Mouse (Mus musculus): Measurements from ENCODE around the gene Cfap44.

The Cfap44 gene

DNA sequence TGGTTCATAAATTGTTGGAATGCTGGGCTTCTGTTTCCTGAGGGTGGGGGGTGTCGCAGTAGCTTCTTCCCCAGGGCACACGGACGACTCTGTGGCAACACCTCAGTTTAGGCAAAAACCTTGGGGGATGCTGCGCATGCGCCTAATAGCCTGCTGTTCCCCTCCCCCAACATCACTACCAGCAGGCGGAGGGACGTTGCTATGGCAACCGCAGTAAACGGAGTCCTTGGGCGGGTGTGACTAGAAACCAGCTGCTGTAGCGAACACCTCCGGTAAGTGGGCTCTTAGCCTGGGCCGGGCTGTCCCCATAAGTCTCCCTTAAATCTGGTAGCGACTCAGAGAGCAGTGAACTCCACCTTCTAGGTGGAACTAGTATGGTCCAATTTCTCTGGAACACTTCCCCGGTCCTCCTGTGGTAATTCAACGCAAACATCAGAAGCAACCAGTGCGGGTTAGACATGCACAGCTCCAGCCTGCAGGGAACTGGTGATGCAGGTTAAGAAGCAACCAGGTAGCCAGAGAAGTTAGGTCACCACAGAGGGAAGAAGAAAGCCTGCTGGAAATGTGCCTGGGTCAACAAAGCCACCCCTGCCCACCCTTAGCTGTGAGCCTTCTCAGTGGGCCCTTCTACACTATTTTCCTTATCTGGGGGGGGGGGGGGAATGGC is at the start of gene Cfap44:
TSS of gene Cfap44 (plus strand) at position 220 of the 667 bp plus-strand sequence.
- peak; percentile 96 for DNase-seq (ENCODE audit: low read depth, low spot score)

DNA sequence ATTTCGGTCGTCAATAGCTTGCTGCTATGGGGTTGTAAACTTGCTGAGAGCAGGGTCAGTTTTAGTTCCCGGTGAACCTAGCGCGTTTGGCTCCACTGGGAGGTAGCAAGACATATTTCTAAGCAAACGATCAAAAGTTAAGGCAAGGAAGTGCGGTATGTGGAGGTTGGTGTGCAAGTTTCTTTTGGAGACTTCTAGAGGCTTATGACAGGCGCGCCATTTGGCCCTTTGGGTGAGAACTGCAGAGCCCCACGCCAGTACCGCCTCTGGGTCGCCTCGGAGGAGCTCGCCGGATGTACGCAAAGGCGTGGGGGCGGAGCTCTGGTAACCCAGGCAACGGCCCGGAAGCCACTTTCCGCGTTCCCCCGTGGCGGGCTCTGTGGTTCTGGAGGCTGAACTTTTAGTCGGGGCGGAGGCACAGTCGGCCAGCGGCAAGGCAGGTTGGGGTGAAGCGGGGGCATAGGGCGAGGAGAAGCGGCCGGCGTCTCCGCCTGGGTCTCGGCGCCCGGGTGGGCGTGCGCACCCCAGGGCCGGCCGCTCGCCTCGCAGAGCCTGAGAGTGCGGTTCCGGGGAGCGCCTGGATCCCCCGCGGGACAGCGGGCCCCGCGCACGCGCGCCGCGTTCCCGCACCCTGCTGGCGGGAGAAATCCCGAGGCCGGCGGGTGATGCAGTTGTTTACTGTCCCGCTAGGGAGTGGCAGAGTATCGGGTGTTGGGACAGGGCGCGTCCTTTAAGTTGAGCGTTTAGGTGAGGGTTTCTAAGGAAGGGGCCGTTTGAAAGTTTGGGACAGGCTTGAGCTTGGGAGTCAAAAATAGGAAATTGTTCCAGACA is 47.3 kb upstream of the Cfap44 start, which contains the start of gene Spice1:
TSS of gene Spice1 (plus strand) at position 51 of the 831 bp plus-strand sequence.
- peak; percentile 94 for DNase-seq (ENCODE audit: low read depth, low spot score)

DNA sequence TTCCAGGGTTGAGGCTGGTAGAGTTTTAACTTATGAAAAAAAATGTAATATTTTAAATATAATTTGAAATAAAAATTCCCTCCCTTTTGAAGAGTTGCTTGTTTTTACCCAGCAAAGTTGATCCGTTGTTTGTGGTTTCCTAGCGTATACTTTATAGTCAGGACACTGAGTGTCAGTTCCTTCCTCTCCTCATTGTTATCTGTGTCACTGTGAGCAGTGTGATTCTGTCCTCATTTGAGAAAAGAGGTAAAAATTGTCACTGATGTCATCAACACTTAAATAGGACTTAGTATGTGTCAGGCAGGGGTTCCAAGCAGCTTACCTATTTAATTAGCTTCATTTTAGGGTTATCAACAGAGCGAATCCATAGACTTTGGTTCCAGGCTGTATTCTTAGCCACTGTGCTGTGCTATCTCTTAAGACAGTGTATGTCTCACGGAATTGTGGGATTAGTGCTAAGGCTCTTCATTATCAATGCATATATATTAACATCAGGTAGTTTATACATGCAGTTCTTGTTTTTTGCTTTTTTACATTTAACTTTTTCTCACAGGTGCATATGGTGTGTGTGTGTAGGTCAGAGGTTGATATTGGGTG is 44.7 kb upstream of the Cfap44 start:
- DNase-seq (ENCODE audit: low read depth, low spot score) = no peak

DNA sequence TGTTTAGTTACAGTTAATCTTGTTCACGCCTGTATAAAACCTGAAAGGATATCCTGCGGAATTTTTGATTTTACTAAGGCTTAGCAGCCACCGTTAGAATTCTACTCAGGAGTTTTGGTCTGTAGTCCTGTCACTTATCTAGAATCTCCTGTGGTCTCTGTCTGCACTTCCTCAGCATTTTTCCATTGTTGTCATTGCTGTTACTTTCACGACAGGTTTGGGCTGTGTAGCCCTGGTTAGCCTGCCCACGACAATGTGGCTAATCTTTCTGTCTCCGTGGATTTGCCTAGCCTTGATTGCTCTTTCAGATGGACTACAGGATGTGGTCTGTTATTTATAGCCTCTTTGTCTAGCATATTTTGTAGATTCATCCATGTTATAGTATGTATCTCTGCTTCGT is 38.3 kb upstream of the Cfap44 start:
- DNase-seq (ENCODE audit: low read depth, low spot score) = no peak

DNA sequence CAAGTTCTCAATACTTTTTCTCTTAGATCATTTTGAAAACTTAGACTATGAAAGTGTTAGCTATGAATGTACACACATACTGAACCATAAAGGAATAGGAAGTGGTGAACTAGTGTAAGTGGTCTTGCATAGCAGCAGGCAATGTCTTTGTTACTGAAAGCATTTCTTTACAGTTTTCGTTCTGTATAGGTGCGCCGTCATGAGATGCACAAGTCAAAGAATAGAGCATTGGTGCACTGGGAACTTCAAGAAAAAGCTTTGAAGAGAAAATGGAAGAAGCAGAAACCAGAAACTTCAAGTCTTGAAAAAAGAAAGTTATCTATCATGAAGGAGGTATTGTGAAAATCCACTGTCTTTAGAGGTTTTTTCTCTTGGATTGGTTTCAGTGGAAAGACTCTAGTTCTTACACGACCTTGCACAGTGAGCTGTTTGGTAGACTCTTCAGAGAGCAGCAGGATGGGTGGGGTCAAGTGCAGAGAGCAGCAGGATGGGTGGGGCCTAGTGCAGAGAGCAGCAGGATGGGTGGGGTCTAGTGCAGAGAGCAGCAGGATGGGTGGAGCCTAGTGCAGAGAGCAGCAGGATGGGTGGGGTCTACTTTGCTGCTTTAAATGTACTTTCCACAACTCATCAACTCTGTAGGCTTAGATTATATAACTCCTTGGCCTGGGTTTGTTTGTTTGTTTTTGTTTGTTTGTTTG is 36.9 kb upstream of the Cfap44 start:
- DNase-seq (ENCODE audit: low read depth, low spot score) = no peak

DNA sequence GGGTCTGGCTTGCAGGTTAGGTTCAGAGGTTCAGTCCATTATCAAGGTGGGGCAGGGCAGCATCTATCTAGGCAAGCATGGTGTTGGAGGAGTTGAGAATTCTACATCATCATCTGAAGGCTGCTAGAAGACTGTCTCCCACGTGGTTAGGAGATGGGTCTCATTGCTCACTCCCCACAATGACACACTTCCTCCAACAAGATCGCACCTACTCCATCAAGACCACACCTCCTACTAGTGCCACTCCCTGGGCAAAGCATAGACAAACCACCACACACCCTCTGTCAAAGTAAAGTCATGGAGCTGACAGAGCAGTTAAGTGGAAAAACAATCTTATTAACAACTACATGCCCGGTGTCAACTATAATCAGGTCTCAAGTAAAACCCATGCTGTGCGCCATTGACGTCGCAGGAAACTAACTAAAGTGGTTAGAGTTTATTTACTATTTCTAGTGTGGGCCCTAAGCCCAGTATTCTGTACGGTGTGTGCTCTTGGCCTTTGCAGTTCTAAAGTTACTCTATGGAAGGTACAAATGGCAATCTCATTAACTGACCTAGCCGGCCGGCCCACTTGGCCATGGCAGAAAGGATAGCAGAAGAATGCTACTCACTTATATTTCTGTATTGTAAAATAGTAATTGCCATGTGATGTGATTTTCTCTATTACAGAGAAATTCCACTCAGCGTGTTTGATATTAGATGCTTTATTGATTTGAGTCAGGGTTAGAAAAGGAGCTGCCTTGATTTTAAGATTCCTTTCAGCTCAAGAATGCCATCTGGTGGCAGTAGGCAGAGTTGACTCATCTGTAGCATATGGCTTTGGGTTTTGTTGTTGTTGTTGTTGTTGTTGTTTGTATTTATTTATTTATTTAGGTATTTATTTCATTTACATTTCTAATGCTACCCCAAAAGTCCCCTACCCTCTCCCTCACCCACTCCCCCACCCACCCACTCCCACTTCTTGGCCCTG is 32.4 kb upstream of the Cfap44 start:
- DNase-seq (ENCODE audit: low read depth, low spot score) = peak; percentile 34

DNA sequence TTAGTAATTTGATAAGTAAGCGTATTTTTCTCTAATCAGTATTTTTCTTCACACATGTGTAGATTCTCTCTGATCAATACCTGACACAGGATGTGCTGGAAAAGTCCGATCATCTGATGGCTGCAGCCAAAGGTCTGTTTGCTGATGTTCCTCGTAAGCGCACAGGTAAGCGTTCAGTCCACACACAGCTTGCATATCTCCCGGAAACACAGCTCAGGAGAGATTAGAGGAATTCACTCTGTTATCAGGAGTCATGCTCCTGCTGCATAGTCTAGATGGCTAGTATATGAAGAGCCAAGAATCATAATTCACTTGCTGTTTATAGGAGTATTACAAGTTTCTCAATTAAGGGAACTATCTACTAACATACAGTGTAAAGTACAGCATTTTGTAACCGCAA is 29.1 kb upstream of the Cfap44 start:
- DNase-seq (ENCODE audit: low read depth, low spot score) = no peak

DNA sequence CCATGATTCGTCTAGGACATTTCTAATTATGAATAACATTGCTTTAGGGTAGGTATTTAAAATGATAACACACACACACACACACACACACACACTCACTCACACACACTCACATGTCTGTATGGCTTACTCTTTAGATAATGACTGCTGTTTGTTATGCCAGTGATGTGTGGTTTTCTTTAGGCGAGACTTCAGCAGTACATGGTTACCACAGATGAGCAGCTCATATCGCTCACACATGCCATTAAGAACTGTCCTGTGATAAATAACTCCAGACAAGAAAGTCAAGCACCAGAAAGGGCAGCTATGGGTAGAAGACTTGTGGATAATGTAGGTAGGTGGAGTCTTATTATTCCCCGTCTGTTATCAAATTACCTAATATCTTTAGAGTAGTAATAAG is 19.1 kb upstream of the Cfap44 start:
- DNase-seq (ENCODE audit: low read depth, low spot score) = no peak

DNA sequence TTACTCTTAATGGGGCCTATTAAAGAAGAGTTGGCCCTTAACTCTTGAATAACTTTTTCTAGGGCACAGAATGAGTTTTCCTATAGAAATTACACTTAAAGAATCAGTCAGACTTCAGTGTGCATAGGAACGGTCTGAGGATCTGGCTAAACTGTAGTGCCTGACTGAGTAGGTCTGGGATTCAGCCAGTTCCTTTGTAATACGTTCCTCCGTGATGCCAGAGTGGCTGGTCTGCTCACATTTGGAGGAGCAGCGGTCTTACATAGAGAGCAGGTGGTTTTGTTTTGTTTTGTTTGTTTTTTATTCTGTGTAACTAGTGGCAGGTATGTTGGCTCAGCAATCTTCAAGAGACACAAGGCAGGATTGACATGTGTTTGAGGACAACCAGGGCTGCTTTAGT is 14.6 kb upstream of the Cfap44 start:
- no peak for DNase-seq (ENCODE audit: low read depth, low spot score)

DNA sequence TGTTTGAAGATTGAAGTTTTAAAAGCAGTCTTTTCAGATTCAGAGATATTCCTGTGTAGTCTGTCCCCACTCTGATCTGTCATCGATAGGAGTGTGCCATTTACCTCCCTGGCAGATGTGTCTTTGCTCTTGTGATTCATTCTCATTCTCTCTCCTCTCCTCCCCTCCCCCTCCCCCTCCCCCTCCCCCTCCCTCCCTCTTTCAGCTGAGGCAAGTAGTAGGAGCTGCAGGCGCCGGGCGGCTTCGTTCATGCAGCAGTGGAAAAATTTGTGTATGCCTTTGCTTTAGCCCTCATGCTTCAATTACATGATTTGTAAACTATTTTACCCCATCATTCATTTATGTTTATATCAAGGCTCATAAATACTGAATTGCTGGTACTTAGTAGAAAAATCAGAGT is 13.0 kb upstream of the Cfap44 start:
- no peak for DNase-seq (ENCODE audit: low read depth, low spot score)

DNA sequence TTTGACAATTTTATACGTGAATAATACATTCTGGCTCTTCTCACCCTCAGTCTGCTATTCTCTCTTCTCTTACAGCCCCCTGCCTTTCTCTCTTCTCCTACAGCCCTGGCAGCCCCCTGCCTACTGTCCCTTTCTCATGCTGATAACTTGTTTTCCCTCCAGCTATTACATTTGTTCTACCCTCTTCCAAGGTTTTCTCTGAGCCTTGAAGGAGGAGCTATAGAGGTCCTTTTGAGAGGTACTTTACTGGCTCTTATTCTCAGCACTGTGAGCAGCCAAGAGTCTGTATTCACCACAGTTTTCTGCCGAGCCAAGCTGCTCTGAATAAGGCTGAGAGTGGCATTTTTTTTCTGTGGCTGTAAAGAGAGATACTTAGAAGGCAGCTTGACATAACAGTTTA is 11.0 kb upstream of the Cfap44 start:
- no peak for DNase-seq (ENCODE audit: low read depth, low spot score)

DNA sequence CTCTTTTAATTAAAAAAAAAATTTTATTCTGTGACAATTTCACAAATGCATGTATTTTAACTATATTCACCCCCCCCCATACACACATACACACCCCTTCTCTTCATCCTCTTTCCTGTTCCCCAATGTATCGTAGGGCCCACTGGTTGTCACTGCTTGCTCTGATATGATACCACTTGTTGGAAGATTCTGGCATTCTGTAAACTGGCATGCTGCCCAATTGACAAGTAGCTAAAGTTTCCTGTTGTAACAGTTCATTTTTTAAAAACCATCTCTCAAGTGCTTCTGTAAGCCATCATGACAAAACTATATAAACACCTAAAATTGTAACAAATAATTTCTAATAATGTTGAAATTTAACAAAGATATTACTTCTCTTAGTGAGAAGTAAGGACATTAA is 10.3 kb upstream of the Cfap44 start:
- no peak for DNase-seq (ENCODE audit: low read depth, low spot score)

DNA sequence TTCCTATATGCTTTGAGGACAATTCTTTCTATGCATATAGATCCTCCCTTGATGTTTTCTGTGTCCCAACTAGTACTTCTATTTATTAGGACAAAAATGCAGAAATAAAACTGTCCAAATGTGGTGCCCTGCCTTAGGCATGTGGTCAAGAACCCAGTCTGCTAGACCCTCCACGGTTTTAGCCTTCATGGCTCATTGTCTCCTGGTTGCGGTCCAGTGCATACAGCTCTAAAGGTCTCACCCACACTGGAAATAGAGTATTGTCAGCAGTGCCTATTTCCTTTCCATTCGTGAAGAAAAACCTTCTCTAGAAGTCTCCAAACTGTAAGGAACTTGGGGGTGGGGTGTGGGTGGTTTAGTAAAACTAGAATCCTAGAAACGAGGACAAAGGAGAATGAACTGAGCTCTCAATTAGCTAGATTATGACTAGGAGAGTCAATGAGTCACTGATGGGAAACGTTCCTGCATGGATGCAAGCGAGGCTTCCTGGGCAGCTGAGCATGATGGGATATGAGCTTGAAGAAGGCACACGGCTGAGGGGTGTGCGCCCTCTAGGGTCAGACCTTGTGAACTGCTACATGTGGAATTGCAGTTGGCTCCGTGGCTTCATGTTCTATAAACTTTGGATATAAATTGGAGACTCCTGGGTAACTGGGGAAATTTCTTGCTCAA is 2.6 kb upstream of the Cfap44 start:
- peak; percentile 75 for DNase-seq (ENCODE audit: low read depth, low spot score)

DNA sequence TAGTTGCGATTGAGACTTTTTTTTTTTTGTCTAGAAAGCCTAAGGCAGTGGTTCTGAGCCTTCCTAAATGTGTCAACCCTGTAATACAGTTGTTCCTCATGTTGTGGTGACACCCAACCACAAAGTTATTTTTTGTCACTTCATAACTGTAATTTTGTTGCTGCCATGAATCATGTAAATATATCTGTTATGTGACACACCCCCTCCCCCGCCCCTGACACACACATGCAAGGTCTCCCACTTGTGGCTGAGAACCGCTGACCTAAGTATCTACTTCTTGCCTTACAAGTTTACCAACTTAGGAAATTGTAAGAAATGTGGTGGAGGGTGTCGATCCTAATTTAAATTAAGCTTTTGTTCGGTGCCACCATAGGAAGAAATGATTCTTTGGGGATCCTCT is 10.3 kb downstream of the Cfap44 start:
- DNase-seq (ENCODE audit: low read depth, low spot score) = no peak

DNA sequence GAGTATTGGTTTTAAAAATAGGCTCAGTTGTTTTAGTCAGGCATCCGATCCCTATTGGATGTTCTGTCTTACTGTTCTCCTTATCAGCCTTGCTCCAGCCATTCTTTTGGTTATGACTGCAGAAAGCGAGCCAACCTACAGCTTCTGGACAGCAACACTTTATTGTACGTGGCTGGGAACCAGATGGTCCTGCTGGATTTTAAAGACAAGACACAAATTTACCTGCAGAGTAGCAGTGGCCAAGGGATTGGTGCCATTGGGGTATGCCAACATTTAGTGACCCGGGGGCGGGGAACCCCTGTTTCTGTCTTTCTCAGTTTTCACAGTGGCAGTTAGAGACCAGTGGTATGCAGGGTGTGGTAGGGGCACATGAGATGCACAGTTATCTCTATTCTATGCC is 12.6 kb downstream of the Cfap44 start:
- no peak for DNase-seq (ENCODE audit: low read depth, low spot score)

DNA sequence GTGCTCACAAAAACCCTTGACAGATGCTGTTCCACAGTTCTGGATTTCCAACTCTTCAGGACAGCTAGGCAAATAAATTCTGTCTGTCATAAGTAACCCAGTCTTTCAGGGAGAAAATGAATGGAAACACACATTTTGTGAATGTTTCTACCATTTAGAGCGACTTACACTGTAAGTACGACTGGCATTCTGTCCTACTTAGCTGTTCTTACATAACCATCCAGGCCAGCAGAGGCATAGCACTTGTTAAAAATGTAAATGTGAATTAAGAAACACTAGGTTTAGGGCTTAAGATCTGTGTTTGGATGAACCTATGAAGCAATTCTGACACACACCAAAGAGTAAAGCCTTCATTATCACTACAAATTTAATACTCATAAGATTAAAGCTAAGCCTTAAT is 13.7 kb downstream of the Cfap44 start:
- DNase-seq (ENCODE audit: low read depth, low spot score) = no peak

DNA sequence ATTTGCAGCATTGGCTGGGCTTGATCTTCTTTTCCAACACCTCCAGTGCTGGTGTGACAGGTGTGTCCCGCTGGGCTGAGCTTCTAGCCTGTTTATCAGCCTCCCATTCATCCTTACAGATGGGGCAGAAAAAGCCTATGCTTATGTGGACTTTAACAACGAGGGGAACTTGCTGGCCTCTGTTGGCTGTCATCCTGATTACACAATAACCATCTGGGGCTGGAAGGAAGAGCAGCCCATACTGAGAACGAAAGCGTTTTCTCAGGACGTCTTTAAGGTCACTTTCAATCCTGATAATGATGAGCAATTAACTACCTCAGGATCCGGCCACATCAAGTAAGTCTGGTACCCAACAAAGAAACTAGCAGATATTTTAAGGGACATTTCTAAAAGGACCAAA is 15.6 kb downstream of the Cfap44 start:
- no peak for DNase-seq (ENCODE audit: low read depth, low spot score)

DNA sequence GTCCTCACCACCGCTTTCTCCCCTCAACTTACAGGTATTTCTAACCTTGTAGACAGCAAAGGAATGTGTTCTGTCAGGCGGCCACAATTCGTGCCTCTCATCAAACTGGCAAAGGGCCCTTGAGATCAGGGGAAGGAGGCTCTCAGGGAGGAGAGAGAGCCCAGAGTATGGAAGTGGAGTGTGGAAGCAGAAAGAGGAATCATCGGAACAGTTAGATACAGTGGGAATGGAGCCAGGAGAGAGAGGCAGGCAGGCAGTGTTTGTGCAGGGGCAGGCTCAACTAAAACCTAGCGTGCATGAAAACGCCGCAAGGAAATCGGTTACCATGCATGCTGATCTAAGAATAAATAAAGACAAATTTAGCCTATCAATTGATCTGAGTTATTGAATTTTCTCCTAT is 23.0 kb downstream of the Cfap44 start:
- DNase-seq (ENCODE audit: low read depth, low spot score) = no peak

DNA sequence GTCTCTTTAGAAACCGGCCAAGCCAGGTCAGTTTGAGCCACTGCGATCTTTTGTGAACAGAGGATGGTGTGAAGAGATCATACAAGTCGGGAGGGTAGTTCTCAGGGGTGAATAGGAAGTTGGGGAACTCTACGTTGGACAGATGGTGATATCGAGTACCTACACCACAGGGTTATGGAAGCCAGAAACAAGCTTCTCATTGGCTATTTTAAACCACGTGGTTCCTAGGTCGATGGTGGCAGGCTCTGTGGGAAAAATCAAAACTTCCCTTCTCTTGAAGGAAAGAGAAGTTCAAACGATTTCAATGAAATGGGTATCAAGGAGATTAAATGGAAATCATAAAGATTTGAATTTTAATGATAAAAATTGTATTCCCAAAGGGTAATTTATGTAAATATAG is 27.1 kb downstream of the Cfap44 start:
- DNase-seq (ENCODE audit: low read depth, low spot score) = no peak

DNA sequence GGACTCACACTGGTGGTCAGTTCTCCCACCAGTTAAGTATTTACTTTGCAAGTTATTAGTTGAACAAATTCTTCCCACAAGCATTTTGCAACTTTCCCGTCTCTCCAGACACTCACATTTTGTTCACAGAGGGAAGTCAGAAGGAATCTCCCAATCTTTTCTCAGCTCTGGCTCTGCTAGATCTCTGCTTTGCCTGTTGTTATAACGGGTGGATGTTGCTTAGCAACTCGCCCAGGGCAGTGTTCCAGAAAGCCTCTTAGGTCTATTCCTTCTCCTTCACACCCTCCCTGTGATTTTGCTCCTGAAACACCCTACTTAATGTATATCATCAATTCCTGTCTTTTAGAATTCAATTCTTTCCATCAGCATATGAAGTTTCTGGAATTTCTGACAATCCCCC is 28.9 kb downstream of the Cfap44 start:
- DNase-seq (ENCODE audit: low read depth, low spot score) = peak; percentile 2

Measured in mesoderm, embryonic 11.5 days (tissue).